Mouse (Mus musculus): ENCODE results near the gene Smok2a.
"Not testable (repeated sequence)": the region's sequence is repeated elsewhere in the genome, so short reads cannot be mapped to it uniquely, and the experiment has no call there.

Smok2a gene

GRCm38 (mm10) chr17:13215595-13215994 is 5.4 kb upstream of the Smok2a start:
- DNase-seq: no peak

GRCm38 (mm10) chr17:13221921-13222320 is 933 bp downstream of the Smok2a start:
- DNase-seq: not testable (repeated sequence)

- DNase-seq: not testable (repeated sequence)
Measured at GRCm38 (mm10) chr17:13229957-13230356, 9.0 kb downstream of the Smok2a start, which contains the start of gene Smok2b. Gene Smok2b, plus strand, starts transcription at chr17:13230257.

GRCm38 (mm10) chr17:13239461-13239860 is 18.5 kb downstream of the Smok2a start:
- DNase-seq: not testable (repeated sequence)

- not testable (repeated sequence) for DNase-seq
Measured at GRCm38 (mm10) chr17:13240807-13241727, 20.1 kb downstream of the Smok2a start.

GRCm38 (mm10) chr17:13254786-13255185 is 33.8 kb downstream of the Smok2a start:
- DNase-seq: not testable (repeated sequence)
